Mouse (Mus musculus) yolk sac, embryonic 10.5 days (tissue): ENCODE measurements at regions not wholly inside any gene's neighbourhood (a gene's known extent, or its start where the extent isn't known, plus 50 kb on each side); places are given as distances from the start of the nearest gene placed in this dataset.

Experiments
- DNase-seq: peaks from one replicate; pipeline ENCODE4 v3.0.0-alpha.2; 2017; ENCODE audit warnings: low spot score

- no peak for DNase-seq
These were observed 657.0 kb downstream of the Mecom start for GRCm38 (mm10) chr3:29890764-29891163.

GRCm38 (mm10) chr3:29890286-29890685, 657.5 kb downstream of the Mecom start:
- DNase-seq: no peak

- no peak for DNase-seq
These were observed 658.2 kb downstream of the Mecom start for GRCm38 (mm10) chr3:29889638-29890037.

GRCm38 (mm10) chr3:29879966-29880365, 667.8 kb downstream of the Mecom start:
- no peak for DNase-seq

GRCm38 (mm10) chr3:29875768-29876167, 672.0 kb downstream of the Mecom start:
- DNase-seq: no peak

GRCm38 (mm10) chr3:29862437-29862836, 685.4 kb downstream of the Mecom start:
- no peak for DNase-seq

- no peak for DNase-seq
These were observed 695.3 kb downstream of the Mecom start for GRCm38 (mm10) chr3:29852465-29852864.

- no peak for DNase-seq
These were observed 712.4 kb downstream of the Mecom start for GRCm38 (mm10) chr3:29835432-29835831.

GRCm38 (mm10) chr3:29834884-29835283, 712.9 kb downstream of the Mecom start:
- DNase-seq: no peak

- no peak for DNase-seq
These were observed 716.5 kb downstream of the Mecom start for GRCm38 (mm10) chr3:29831346-29831745.

- DNase-seq: no peak
These were observed 725.0 kb downstream of the Mecom start for GRCm38 (mm10) chr3:29822622-29823370.

GRCm38 (mm10) chr3:29816964-29817363, 730.8 kb downstream of the Mecom start:
- no peak for DNase-seq

GRCm38 (mm10) chr3:29813276-29813675, 731.5 kb downstream of the Egfem1 start:
- DNase-seq: no peak

GRCm38 (mm10) chr3:29812480-29813240, 730.8 kb downstream of the Egfem1 start:
- DNase-seq: peak; percentile 9

GRCm38 (mm10) chr3:29806046-29806445, 724.2 kb downstream of the Egfem1 start:
- DNase-seq: no peak

- DNase-seq: no peak
These were observed 721.6 kb downstream of the Egfem1 start for GRCm38 (mm10) chr3:29803456-29803855.

- no peak for DNase-seq
These were observed 719.3 kb downstream of the Egfem1 start for GRCm38 (mm10) chr3:29801081-29801480.

- no peak for DNase-seq
These were observed 692.5 kb downstream of the Egfem1 start for GRCm38 (mm10) chr3:29774365-29774764.

GRCm38 (mm10) chr3:29771194-29771593, 689.4 kb downstream of the Egfem1 start:
- DNase-seq: no peak

- no peak for DNase-seq
These were observed 686.8 kb downstream of the Egfem1 start for GRCm38 (mm10) chr3:29768592-29768991.

GRCm38 (mm10) chr3:29764021-29764420, 682.2 kb downstream of the Egfem1 start:
- DNase-seq: no peak

- no peak for DNase-seq
These were observed 676.1 kb downstream of the Egfem1 start for GRCm38 (mm10) chr3:29757821-29758494.
